Mouse (Mus musculus) ES-Bruce4 (cell line): ENCODE data around the gene Ncstn. TPM values are rescaled to one million over a fixed set of nuclear protein-coding genes. Genes with fewer than 3 reads are reported as not detected.

Experiments
- H3K27ac ChIP-seq: 2 replicates; pipeline ENCODE4 v1.5.1; 2012; ENCODE audit warnings: low read length, inconsistent platforms; ENCODE audit not compliant: insufficient read depth
- H3K27me3 ChIP-seq: 2 replicates; pipeline ENCODE4 v1.6.1; 2012; ENCODE audit warnings: mild to moderate bottlenecking, low read length, inconsistent platforms; ENCODE audit not compliant: control insufficient read depth, poor library complexity, insufficient read depth, severe bottlenecking
- H3K36me3 ChIP-seq: 2 replicates; pipeline ENCODE4 v1.6.1; 2012; ENCODE audit warnings: inconsistent platforms, mild to moderate bottlenecking, low read length, moderate library complexity; ENCODE audit not compliant: control insufficient read depth, poor library complexity, insufficient read depth, severe bottlenecking
- H3K4me1 ChIP-seq: one replicate; pipeline ENCODE4 v1.8.1; 2011; ENCODE audit warnings: low read length; ENCODE audit not compliant: control insufficient read depth, insufficient read depth
- H3K4me3 ChIP-seq: 2 replicates; pipeline ENCODE4 v1.5.1; 2011; ENCODE audit warnings: low read depth, mild to moderate bottlenecking, low read length
- H3K9ac ChIP-seq: 2 replicates; pipeline ENCODE4 v1.6.1; 2012; ENCODE audit warnings: low read depth, mild to moderate bottlenecking, inconsistent platforms; ENCODE audit not compliant: poor library complexity, severe bottlenecking
- H3K9me3 ChIP-seq: replicated peaks from 2 replicates; pipeline ENCODE4 v1.6.1; 2012; ENCODE audit warnings: mild to moderate bottlenecking, low read length, inconsistent platforms; ENCODE audit not compliant: control insufficient read depth, poor library complexity, insufficient read depth, severe bottlenecking
- CTCF ChIP-seq: IDR thresholded peaks from one replicate; pipeline ENCODE4 v1.8.1; 2011; ENCODE audit warnings: low read depth, low read length
- EP300 ChIP-seq: IDR thresholded peaks from 2 replicates; pipeline ENCODE4 v1.6.1; 2011; ENCODE audit warnings: low read depth, low read length; ENCODE audit not compliant: insufficient read depth
- POLR2A ChIP-seq: IDR thresholded peaks from one replicate; pipeline ENCODE4 v1.8.1; 2011; ENCODE audit warnings: low read length; ENCODE audit not compliant: insufficient read depth
- polyA plus RNA-seq: library from polyadenylated mRNA; stranded (reverse); fragments of >200 nt; gene quantifications from 2 replicates; pipeline ENCODE4 v1.2.4, GENCODE M21; 2011; ENCODE audit warnings: low read depth; ENCODE audit not compliant: missing spikeins, insufficient read depth, insufficient read length

The Ncstn gene
- polyA plus RNA-seq, 1 experiment, result 54.2 TPM

GRCm38 (mm10) chr1:172107777-172108477, 25.3 kb upstream of the Ncstn start:
- H3K36me3 ChIP-seq, result peaks cover 45% of the 10 kb centered on the region
- H3K27me3 ChIP-seq, result no peaks in the 10 kb centered on the region
- H3K4me1 ChIP-seq, result no peaks in the 10 kb centered on the region
- H3K27ac ChIP-seq, result no peak overlapping the region
- TF ChIP-seq CTCF (no peak), EP300 (no peak), POLR2A (no peak)
- no peak overlapping the region for H3K4me3 ChIP-seq
- no peak overlapping the region for H3K9ac ChIP-seq
- no peaks in the 10 kb centered on the region for H3K9me3 ChIP-seq

GRCm38 (mm10) chr1:172105101-172105500, 22.5 kb upstream of the Ncstn start:
- no peaks in the 10 kb centered on the region for H3K4me1 ChIP-seq
- no peak overlapping the region for H3K27ac ChIP-seq
- H3K27me3 ChIP-seq, result no peaks in the 10 kb centered on the region
- H3K36me3 ChIP-seq, result peaks cover 35% of the 10 kb centered on the region
- no peak overlapping the region for H3K9ac ChIP-seq
- TF ChIP-seq CTCF (no peak), EP300 (no peak), POLR2A (no peak)
- H3K4me3 ChIP-seq, result no peak overlapping the region
- no peaks in the 10 kb centered on the region for H3K9me3 ChIP-seq

GRCm38 (mm10) chr1:172103619-172104018, 21.0 kb upstream of the Ncstn start:
- H3K27me3 ChIP-seq, result no peaks in the 10 kb centered on the region
- no peak overlapping the region for H3K4me3 ChIP-seq
- no peak overlapping the region for H3K9ac ChIP-seq
- TF ChIP-seq CTCF (no peak), EP300 (no peak), POLR2A (no peak)
- no peaks in the 10 kb centered on the region for H3K9me3 ChIP-seq
- H3K27ac ChIP-seq, result no peak overlapping the region
- H3K36me3 ChIP-seq, result peaks cover 29% of the 10 kb centered on the region
- no peaks in the 10 kb centered on the region for H3K4me1 ChIP-seq

- no peaks in the 10 kb centered on the region for H3K9me3 ChIP-seq
- H3K4me3 ChIP-seq, result no peak overlapping the region
- peaks cover 29% of the 10 kb centered on the region for H3K36me3 ChIP-seq
- no peak overlapping the region for H3K9ac ChIP-seq
- TF ChIP-seq CTCF (no peak), POLR2A (no peak), EP300 (no peak)
- H3K4me1 ChIP-seq, result no peaks in the 10 kb centered on the region
- no peaks in the 10 kb centered on the region for H3K27me3 ChIP-seq
- H3K27ac ChIP-seq, result no peak overlapping the region
Measured at GRCm38 (mm10) chr1:172099325-172100033, 16.9 kb upstream of the Ncstn start.

- no peaks in the 10 kb centered on the region for H3K9me3 ChIP-seq
- TF ChIP-seq EP300 (no peak), CTCF (no peak), POLR2A (no peak)
- H3K27me3 ChIP-seq, result no peaks in the 10 kb centered on the region
- H3K27ac ChIP-seq, result no peak overlapping the region
- no peak overlapping the region for H3K9ac ChIP-seq
- H3K36me3 ChIP-seq, result peaks cover 37% of the 10 kb centered on the region
- H3K4me3 ChIP-seq, result no peak overlapping the region
- no peaks in the 10 kb centered on the region for H3K4me1 ChIP-seq
Measured at GRCm38 (mm10) chr1:172095202-172095601, 12.6 kb upstream of the Ncstn start.

GRCm38 (mm10) chr1:172094295-172094694, 11.7 kb upstream of the Ncstn start:
- no peak overlapping the region for H3K4me3 ChIP-seq
- H3K36me3 ChIP-seq, result peaks cover 32% of the 10 kb centered on the region

More at GRCm38 (mm10) chr1:172094295-172094694, 11.7 kb upstream of the Ncstn start:
- Histone ChIP-seq H3K4me1 (no peaks in the 10 kb centered on the region), H3K9ac (no peak overlapping the region), H3K9me3 (no peaks in the 10 kb centered on the region), H3K27ac (no peak overlapping the region), H3K27me3 (no peaks in the 10 kb centered on the region)
- TF ChIP-seq CTCF, result no peak
- TF ChIP-seq EP300, result no peak
- no peak for TF ChIP-seq POLR2A
